Comparison of ENCODE assay signal across 9 mouse cellular contexts in the genomic region with DNA sequence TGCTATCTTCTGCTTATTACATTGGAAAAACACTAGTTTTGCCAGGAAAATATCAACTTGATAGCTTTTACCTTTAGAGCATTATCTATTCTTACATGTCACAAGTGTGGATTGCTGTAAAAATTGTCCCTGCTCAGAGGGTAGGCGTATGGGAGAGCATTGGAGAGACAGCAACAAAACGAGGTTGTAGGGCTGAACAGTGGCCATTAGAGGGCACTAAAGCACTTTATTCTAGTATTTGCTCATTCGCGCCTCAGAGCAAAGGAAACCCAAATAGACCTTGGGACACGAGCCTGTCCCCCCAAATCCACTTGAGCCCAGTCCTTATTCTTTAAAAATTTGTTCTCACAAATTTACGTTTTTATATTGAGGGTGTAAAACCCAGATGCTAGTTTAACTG. TPM values are rescaled to one million over a fixed set of nuclear protein-coding genes. Genes with fewer than 3 reads are reported as not detected.
DNase-seq lines count a peak whose midpoint lies in the region; ATAC-seq and TF ChIP-seq lines count a peak whose summit lies in the region.
"Had no signal": no experiment of that assay in that cellular context is flagged by ENCODE, and none has a peak within 500 bp of the region (broad histone marks: within the 10 kb centered on the region; RNA-seq: fewer than 3 reads in every experiment).

No protein-coding gene starts in this region.

- no peaks in the 10 kb centered on the region for H3K27me3 ChIP-seq in embryonic facial prominence, embryonic 11.5 days (ENCODE audit: control insufficient read depth, insufficient read depth, low read length)
- H3K27me3 ChIP-seq in hindbrain, embryonic 16.5 days (replicated peaks; ENCODE audit: control insufficient read depth, insufficient read depth, low read length), result no peaks in the 10 kb centered on the region
- no peaks in the 10 kb centered on the region for H3K27me3 ChIP-seq in midbrain, embryonic 10.5 days (ENCODE audit: low read depth, poor library complexity, severe bottlenecking)
- H3K27me3 ChIP-seq in stomach, postnatal 0 days (ENCODE audit: control insufficient read depth, insufficient read depth, low read length), result no peaks in the 10 kb centered on the region
- H3K27me3 ChIP-seq: embryonic facial prominence, embryonic 15.5 days had no signal

- no peak overlapping the region for H3K27ac ChIP-seq in embryonic facial prominence, embryonic 11.5 days (replicated peaks; ENCODE audit: low read depth, low read length)
- no peak overlapping the region for H3K27ac ChIP-seq in hindbrain, embryonic 16.5 days (ENCODE audit: low read depth, low read length)
- H3K27ac ChIP-seq in midbrain, embryonic 10.5 days (replicated peaks), result no peak overlapping the region
- H3K27ac ChIP-seq in stomach, postnatal 0 days (replicated peaks), result no peak overlapping the region
- H3K27ac ChIP-seq: embryonic facial prominence, embryonic 15.5 days had no signal

- H3K4me3 ChIP-seq in embryonic facial prominence, embryonic 11.5 days (ENCODE audit: low read depth, low read length), result no peak overlapping the region
- no peak overlapping the region for H3K4me3 ChIP-seq in hindbrain, embryonic 16.5 days (ENCODE audit: low read length)
- no peak overlapping the region for H3K4me3 ChIP-seq in midbrain, embryonic 10.5 days
- no peak overlapping the region for H3K4me3 ChIP-seq in stomach, postnatal 0 days (ENCODE audit: low read depth, low read length)
- H3K4me3 ChIP-seq: embryonic facial prominence, embryonic 15.5 days had no signal

- no peaks in the 10 kb centered on the region for H3K36me3 ChIP-seq in embryonic facial prominence, embryonic 11.5 days (replicated peaks; ENCODE audit: control insufficient read depth, insufficient read depth, low read depth, low read length)
- H3K36me3 ChIP-seq in hindbrain, embryonic 16.5 days (ENCODE audit: control insufficient read depth, insufficient read depth, low read length), result no peaks in the 10 kb centered on the region
- H3K36me3 ChIP-seq in midbrain, embryonic 10.5 days, result 0 out of 2 replicates have a peak, but pooled peaks cover 10% of the 10 kb centered on the region
- H3K36me3 ChIP-seq in stomach, postnatal 0 days (ENCODE audit: control insufficient read depth, insufficient read depth, low read length), result no peaks in the 10 kb centered on the region
- H3K36me3 ChIP-seq: embryonic facial prominence, embryonic 15.5 days had no signal

- DNase-seq in ovary, postnatal 14 days (ENCODE audit: low spot score), result peak; percentile 13
- no peak for DNase-seq in ovary, postnatal 36 days (ENCODE audit: low spot score)
- peak; percentile 29 to 49 for DNase-seq in adrenal gland, postnatal 36 days
- peak; percentile 77 for DNase-seq in embryonic facial prominence, embryonic 11.5 days (ENCODE audit: low spot score)
- DNase-seq in left cerebral cortex, adult 18-20 months (ENCODE audit: low spot score in 2 of 2), result peak; percentile 59 to 60
- DNase-seq in midbrain, embryonic 10.5 days (ENCODE audit: low spot score), result peak; percentile 15
- peak; percentile 41 for DNase-seq in stomach, postnatal 0 days (ENCODE audit: low spot score)

- H3K9me3 ChIP-seq in embryonic facial prominence, embryonic 11.5 days (replicated peaks; ENCODE audit: control insufficient read depth, low read length), result no peaks in the 10 kb centered on the region
- no peaks in the 10 kb centered on the region for H3K9me3 ChIP-seq in hindbrain, embryonic 16.5 days (ENCODE audit: control insufficient read depth, low read length)
- H3K9me3 ChIP-seq in midbrain, embryonic 10.5 days (replicated peaks), result no peaks in the 10 kb centered on the region
- H3K9me3 ChIP-seq in stomach, postnatal 0 days (ENCODE audit: control insufficient read depth, low read length), result no peaks in the 10 kb centered on the region
- H3K9me3 ChIP-seq: embryonic facial prominence, embryonic 15.5 days had no signal

- H3K4me1 ChIP-seq in embryonic facial prominence, embryonic 11.5 days (ENCODE audit: control insufficient read depth, insufficient read depth, low read length), result no peaks in the 10 kb centered on the region
- no peaks in the 10 kb centered on the region for H3K4me1 ChIP-seq in hindbrain, embryonic 16.5 days (ENCODE audit: control insufficient read depth, insufficient read depth, low read depth, low read length)
- peaks cover 11% of the 10 kb centered on the region; the same call in 1 of the 2 replicates for H3K4me1 ChIP-seq in midbrain, embryonic 10.5 days
- no peaks in the 10 kb centered on the region for H3K4me1 ChIP-seq in stomach, postnatal 0 days (replicated peaks; ENCODE audit: control insufficient read depth, insufficient read depth)
- H3K4me1 ChIP-seq: embryonic facial prominence, embryonic 15.5 days had no signal

- ATAC-seq in embryonic facial prominence, embryonic 11.5 days (replicated peaks; ENCODE audit: insufficient number of reproducible peaks, low FRiP score, low TSS enrichment, low read depth), result no peak
- peak; percentile 76; the same call in 1 of the 2 replicates for ATAC-seq in hindbrain, embryonic 16.5 days
- no peak for ATAC-seq in stomach, postnatal 0 days (ENCODE audit: low FRiP score, low TSS enrichment)

- H3K4me2 ChIP-seq in embryonic facial prominence, embryonic 11.5 days (ENCODE audit: low read depth, low read length), result no peak overlapping the region
- no peak overlapping the region for H3K4me2 ChIP-seq in hindbrain, embryonic 16.5 days (ENCODE audit: low read length)
- H3K4me2 ChIP-seq in stomach, postnatal 0 days (replicated peaks; ENCODE audit: low read depth), result no peak overlapping the region
- H3K4me2 ChIP-seq: embryonic facial prominence, embryonic 15.5 days had no signal

- no peak for TF ChIP-seq EP300 in stomach, postnatal 0 days (optimal IDR thresholded peaks at IDR 0.05)

- no peak overlapping the region for H3K9ac ChIP-seq in embryonic facial prominence, embryonic 11.5 days (replicated peaks; ENCODE audit: low read length)
- H3K9ac ChIP-seq in hindbrain, embryonic 16.5 days (ENCODE audit: low read depth, low read length), result no peak overlapping the region
- no peak overlapping the region for H3K9ac ChIP-seq in stomach, postnatal 0 days (ENCODE audit: low read length)
- H3K9ac ChIP-seq: embryonic facial prominence, embryonic 15.5 days had no signal

- 7% methylated on average over 6 of the region's 6 CpGs for WGBS in embryonic facial prominence, embryonic 11.5 days
- WGBS in hindbrain, embryonic 16.5 days, result 9% methylated on average over 6 of the region's 6 CpGs
- 11% methylated on average over 6 of the region's 6 CpGs for WGBS in midbrain, embryonic 10.5 days
- 9% methylated on average over 6 of the region's 6 CpGs for WGBS in stomach, postnatal 0 days

- TF ChIP-seq CTCF in stomach, postnatal 0 days (IDR thresholded peaks at IDR 0.05; ENCODE audit: low read depth), result peak; percentile 80

RNA-seq across cellular contexts. Expression of gene Pth2r, which starts 0.9 kb away (rescaled TPM):
- not detected for total RNA-seq in adrenal gland, postnatal 36 days (2021)
- polyA plus RNA-seq in embryonic facial prominence, embryonic 11.5 days (2014; fragmentation: Nextera tagmentation; extraction: Ambion mirVana), result 0.22 TPM in 1 of 2 replicates, not detected in the other
- polyA plus RNA-seq in hindbrain, embryonic 16.5 days (2015; fragmentation: Nextera tagmentation; extraction: Ambion mirVana), result 3.7 and 3.8 TPM in 2 replicates
- total RNA-seq in left cerebral cortex, adult 18-20 months (2021), result 1 to 10 TPM; 1.7 to 1.9 TPM
- polyA plus RNA-seq in midbrain, embryonic 10.5 days (2016; fragmentation: Nextera tagmentation; extraction: Ambion mirVana), result 0.10 and 0.25 TPM in 2 replicates
- not detected in 2 replicates for polyA plus RNA-seq in stomach, postnatal 0 days (2015; fragmentation: Nextera tagmentation; extraction: Ambion mirVana)
